Mouse (Mus musculus): Measurements from ENCODE around the gene Plxdc1.

Gene Plxdc1

GRCm38 (mm10) chr11:97896655-97897054 is 89.6 kb downstream of the Plxdc1 start:
- in situ Hi-C loops (cut with MboI; ENCODE audit: unreplicated experiment in 2 of 2), result loop anchor here in 1 of 2 experiments (5.0 to 10.0 kb wide), 2 partner anchors 91 to 178 kb away; partner anchors contain the start of gene Plxdc1

- in situ Hi-C loops (cut with MboI; ENCODE audit: unreplicated experiment in 2 of 2), result loop anchor here in 1 of 2 experiments (10.0 kb wide), 1 partner anchor 183 kb away; no protein-coding TSS in a partner anchor
Measured at GRCm38 (mm10) chr11:97891821-97892220, 94.4 kb downstream of the Plxdc1 start.

GRCm38 (mm10) chr11:97885296-97885915 is 100.8 kb downstream of the Plxdc1 start:
- in situ Hi-C loops (cut with MboI; ENCODE audit: unreplicated experiment in 2 of 2), result no loop called here

- in situ Hi-C loops (cut with MboI; ENCODE audit: unreplicated experiment in 2 of 2), result loop anchor here (5.0 kb wide), 1 partner anchor 87 kb away; the partner anchor contains the start of gene Lasp1 (in 2 of the 2)
Measured at GRCm38 (mm10) chr11:97884601-97885185, 101.6 kb downstream of the Plxdc1 start.

- in situ Hi-C loops (cut with MboI; ENCODE audit: unreplicated experiment in 2 of 2), result loop anchor here (5.0 kb wide), 1 partner anchor 87 kb away; the partner anchor contains the start of gene Lasp1 (in 2 of the 2)
Measured at GRCm38 (mm10) chr11:97883918-97884600, 102.2 kb downstream of the Plxdc1 start, which contains the start of gene Fbxo47. TSS of gene Fbxo47 (minus strand) at chr11:97884154.

- in situ Hi-C loops (cut with MboI; ENCODE audit: unreplicated experiment in 2 of 2), result loop anchor here (5.0 kb wide), 1 partner anchor 86 kb away; the partner anchor contains the start of gene Lasp1 (in 2 of the 2)
Measured at GRCm38 (mm10) chr11:97883542-97883917, 102.7 kb downstream of the Plxdc1 start.

- in situ Hi-C loops (cut with MboI; ENCODE audit: unreplicated experiment in 2 of 2), result loop anchor here (5.0 kb wide), 1 partner anchor 83 kb away; the partner anchor contains the start of gene Lasp1 (in 2 of the 2)
Measured at GRCm38 (mm10) chr11:97880362-97880761, 105.9 kb downstream of the Plxdc1 start.

GRCm38 (mm10) chr11:97877341-97877740 is 108.9 kb downstream of the Plxdc1 start:
- in situ Hi-C loops (cut with MboI; ENCODE audit: unreplicated experiment in 2 of 2), result no loop called here

GRCm38 (mm10) chr11:97874396-97874795 is 111.8 kb downstream of the Plxdc1 start:
- in situ Hi-C loops (cut with MboI; ENCODE audit: unreplicated experiment in 2 of 2), result no loop called here

Data from v-Abl transformed pro-B cells (cell line).